Mouse (Mus musculus): ENCODE measurements around the gene Ankrd65.

GRCm38 (mm10) chr4:155774280-155774754, 15.9 kb upstream of the Ankrd65 start, which contains the start of gene Vwa1:
- TF ChIP-seq CTCF (conservative IDR thresholded peaks at IDR 0.05; ENCODE audit: low read length) = no peak
- TF ChIP-seq NANOG (IDR thresholded peaks at IDR 0.05; ENCODE audit: borderline replicate concordance, low read length) = peak; percentile 31; the same call in 1 of the 2 replicates
- no peak for TF ChIP-seq POU5F1 (IDR thresholded peaks at IDR 0.05; ENCODE audit: borderline replicate concordance, low read length)

Measured in E14TG2a.4 (cell line).